Mouse (Mus musculus) heart, embryonic 16.5 days (tissue): ENCODE results near the gene Acsm3. TPM values are rescaled to one million over a fixed set of nuclear protein-coding genes. Genes with fewer than 3 reads are reported as not detected.
A peak's percentile ranks its signal among the peaks of the same experiment; 100 is the strongest.

Experiments
- ATAC-seq: fragments of 200-750 bp; cut with Nextera tagmentation; replicated peaks from 2 replicates; pipeline ENCODE4 v1.8.0; 2017; ENCODE audit warnings: moderate number of reproducible peaks; ENCODE audit not compliant: insufficient read depth, low FRiP score; ENCODE audit errors: extremely low read depth
- H3K27ac ChIP-seq: fragments of 300-500 bp; sonication (generic); 2 replicates; pipeline ENCODE4 v1.5.1; 2014; ENCODE audit warnings: mild to moderate bottlenecking, low read length, control low read depth, moderate library complexity
- H3K27me3 ChIP-seq: fragments of 300-500 bp; sonication (generic); 2 replicates; pipeline ENCODE4 v1.6.1; 2014; ENCODE audit warnings: low read length, mixed read lengths; ENCODE audit not compliant: control insufficient read depth, insufficient read depth
- H3K36me3 ChIP-seq: fragments of 300-500 bp; sonication (generic); 2 replicates; pipeline ENCODE4 v1.6.1; 2014; ENCODE audit not compliant: control insufficient read depth, insufficient read depth
- H3K4me1 ChIP-seq: fragments of 300-500 bp; sonication (generic); 2 replicates; pipeline ENCODE4 v1.6.1; 2014; ENCODE audit warnings: low read length, mixed read lengths; ENCODE audit not compliant: control insufficient read depth, insufficient read depth
- H3K4me2 ChIP-seq: fragments of 300-500 bp; sonication (generic); 2 replicates; pipeline ENCODE4 v1.6.1; 2014; ENCODE audit warnings: low read depth, mild to moderate bottlenecking, control low read depth, low read length
- H3K4me3 ChIP-seq: fragments of 300-500 bp; sonication (generic); 2 replicates; pipeline ENCODE4 v1.5.1; 2014; ENCODE audit warnings: mild to moderate bottlenecking, control low read depth, low read length
- H3K9ac ChIP-seq: fragments of 300-500 bp; sonication (generic); 2 replicates; pipeline ENCODE4 v1.6.1; 2014; ENCODE audit warnings: low read length, control low read depth
- H3K9me3 ChIP-seq: fragments of 300-500 bp; sonication (generic); replicated peaks from 2 replicates; pipeline ENCODE4 v1.6.1; 2016; ENCODE audit warnings: low read length; ENCODE audit not compliant: control insufficient read depth
- WGBS: fragments of 180-500 bp; shearing (Covaris S2); extraction: QIAGEN DNeasy Blood & Tissue Kit; methylation state at CpG from one replicate; pipeline ENCODE4 v1.1.7; 2014; 5-methylcytosine and 5-hydroxymethylcytosine counted together
- polyA plus RNA-seq: library from polyadenylated mRNA; unstranded; fragments of >200 nt; fragmentation: Nextera tagmentation; extraction: Ambion mirVana; gene quantifications from 2 replicates; pipeline ENCODE4 v1.2.1, GENCODE M21; 2015

Gene Acsm3
- polyA plus RNA-seq, 1 experiment from 2014 or later = 0.11 TPM

DNA sequence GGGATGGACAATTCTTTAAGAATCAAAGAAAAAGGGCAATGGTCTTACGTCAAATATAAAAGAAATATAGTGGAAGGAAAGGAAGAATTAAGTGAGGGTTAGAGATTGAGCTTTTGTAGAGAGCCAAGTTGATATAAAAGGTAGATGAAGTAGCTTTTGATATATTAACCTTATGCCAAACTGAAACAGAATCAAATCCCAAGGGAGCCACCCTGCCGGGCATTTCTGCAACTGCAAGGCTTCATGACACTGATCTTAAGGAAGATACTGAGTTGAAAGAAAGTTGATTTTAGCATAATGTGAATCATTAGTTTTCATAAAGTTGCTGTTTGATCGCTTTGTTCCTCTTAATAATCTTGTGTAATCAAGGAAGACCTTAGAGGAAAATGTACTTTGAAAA, 28.3 kb downstream of the Acsm3 start:
- WGBS = 85% methylated on average over 3 of the region's 3 CpGs
- no peak for ATAC-seq
- no peak overlapping the region for H3K4me2 ChIP-seq
- no peak overlapping the region for H3K9ac ChIP-seq
- H3K4me1 ChIP-seq = peaks cover 3% of the 10 kb centered on the region; the same call in 1 of the 2 replicates
- H3K4me3 ChIP-seq = no peak overlapping the region
- H3K9me3 ChIP-seq = no peaks in the 10 kb centered on the region
- H3K36me3 ChIP-seq = peaks cover 32% of the 10 kb centered on the region
- no peaks in the 10 kb centered on the region for H3K27me3 ChIP-seq
- H3K27ac ChIP-seq = no peak overlapping the region

- H3K27ac ChIP-seq = peak within 1 kb of the TSS; percentile 85
- H3K36me3 ChIP-seq = peaks cover 8% of the 10 kb centered on the region
- H3K4me1 ChIP-seq = peaks cover 9% of the 10 kb centered on the region
- under 1% methylated on average over 53 of the region's 53 CpGs for WGBS
- H3K9ac ChIP-seq = peak within 1 kb of the TSS; percentile 90
- H3K4me2 ChIP-seq = peak within 1 kb of the TSS; percentile 91
- H3K9me3 ChIP-seq = no peaks in the 10 kb centered on the region
- peak within 1 kb of the TSS; percentile 84 for H3K4me3 ChIP-seq
- H3K27me3 ChIP-seq = no peaks in the 10 kb centered on the region
- ATAC-seq = peak; percentile 98
Measured at GRCm38 (mm10) chr7:119793586-119794250, 33.0 kb downstream of the Acsm3 start, which contains the start of the genes Rexo5 and Eri2. Gene Rexo5 (plus strand): TSS chr7:119794006. Gene Eri2 (minus strand): TSS chr7:119794058.

GRCm38 (mm10) chr7:119794251-119794638, 33.5 kb downstream of the Acsm3 start:
- H3K4me3 ChIP-seq = peak overlapping the region; percentile 84
- no peaks in the 10 kb centered on the region for H3K9me3 ChIP-seq
- peak overlapping the region; percentile 91 for H3K4me2 ChIP-seq
- H3K36me3 ChIP-seq = peaks cover 5% of the 10 kb centered on the region
- no peaks in the 10 kb centered on the region for H3K27me3 ChIP-seq
- H3K27ac ChIP-seq = peak overlapping the region; percentile 85
- peak overlapping the region; percentile 90 for H3K9ac ChIP-seq
- 0% methylated on average over 20 of the region's 21 CpGs for WGBS
- H3K4me1 ChIP-seq = peaks cover 9% of the 10 kb centered on the region
- peak; percentile 46 for ATAC-seq

- no peaks in the 10 kb centered on the region for H3K27me3 ChIP-seq
- H3K4me1 ChIP-seq = peaks cover 9% of the 10 kb centered on the region
- H3K4me3 ChIP-seq = peak overlapping the region; percentile 34
- H3K9me3 ChIP-seq = no peaks in the 10 kb centered on the region
- H3K4me2 ChIP-seq = peak overlapping the region; percentile 56
- H3K36me3 ChIP-seq = no peaks in the 10 kb centered on the region
- no peak for ATAC-seq
- H3K27ac ChIP-seq = no peak overlapping the region
- no peak overlapping the region for H3K9ac ChIP-seq
Measured at GRCm38 (mm10) chr7:119795311-119795710, 34.6 kb downstream of the Acsm3 start.

GRCm38 (mm10) chr7:119800488-119800887, 39.8 kb downstream of the Acsm3 start:
- H3K4me2 ChIP-seq = no peak overlapping the region
- no peaks in the 10 kb centered on the region for H3K4me1 ChIP-seq
- no peaks in the 10 kb centered on the region for H3K27me3 ChIP-seq
- H3K9me3 ChIP-seq = no peaks in the 10 kb centered on the region
- 96% methylated on average over 3 of the region's 3 CpGs for WGBS
- no peak overlapping the region for H3K27ac ChIP-seq
- H3K36me3 ChIP-seq = no peaks in the 10 kb centered on the region
- no peak for ATAC-seq
- no peak overlapping the region for H3K4me3 ChIP-seq
- H3K9ac ChIP-seq = no peak overlapping the region

DNA sequence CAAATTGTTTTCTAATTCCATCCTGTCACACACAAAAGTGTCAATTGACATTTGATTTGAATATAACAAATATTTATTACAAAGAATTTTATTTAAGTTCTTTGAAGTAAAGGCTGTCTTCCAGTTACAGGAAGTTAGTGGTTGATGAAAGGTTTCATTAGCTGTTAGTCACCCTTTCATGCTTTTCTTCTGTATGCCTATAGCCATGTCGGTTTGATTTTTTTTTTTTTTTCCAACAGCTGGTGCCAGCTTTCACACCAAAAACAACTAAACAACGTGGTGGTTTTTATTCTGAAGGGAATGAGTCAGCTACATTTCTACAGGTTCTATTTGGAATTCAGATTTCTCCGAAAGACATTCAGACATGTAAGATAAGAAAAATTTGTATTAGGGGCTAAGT, 40.3 kb downstream of the Acsm3 start:
- 69% methylated on average over 3 of the region's 3 CpGs for WGBS

GRCm38 (mm10) chr7:119807396-119807795, 46.7 kb downstream of the Acsm3 start:
- 93% methylated on average over 5 of the region's 5 CpGs for WGBS
- no peak overlapping the region for H3K27ac ChIP-seq
- H3K36me3 ChIP-seq = peaks cover 2% of the 10 kb centered on the region; the same call in 1 of the 2 replicates
- H3K9me3 ChIP-seq = no peaks in the 10 kb centered on the region
- ATAC-seq = no peak
- H3K9ac ChIP-seq = no peak overlapping the region
- no peak overlapping the region for H3K4me2 ChIP-seq
- no peaks in the 10 kb centered on the region for H3K4me1 ChIP-seq
- H3K27me3 ChIP-seq = no peaks in the 10 kb centered on the region
- no peak overlapping the region for H3K4me3 ChIP-seq

More for the DNA sequence above, 40.3 kb downstream of the Acsm3 start:
- no peaks in the 10 kb centered on the region for H3K27me3 ChIP-seq
- H3K36me3 ChIP-seq = no peaks in the 10 kb centered on the region
- H3K27ac ChIP-seq = no peak overlapping the region
- H3K4me1 ChIP-seq = no peaks in the 10 kb centered on the region
- no peaks in the 10 kb centered on the region for H3K9me3 ChIP-seq
- no peak overlapping the region for H3K9ac ChIP-seq
- no peak overlapping the region for H3K4me3 ChIP-seq
- no peak overlapping the region for H3K4me2 ChIP-seq
- ATAC-seq = no peak

DNA sequence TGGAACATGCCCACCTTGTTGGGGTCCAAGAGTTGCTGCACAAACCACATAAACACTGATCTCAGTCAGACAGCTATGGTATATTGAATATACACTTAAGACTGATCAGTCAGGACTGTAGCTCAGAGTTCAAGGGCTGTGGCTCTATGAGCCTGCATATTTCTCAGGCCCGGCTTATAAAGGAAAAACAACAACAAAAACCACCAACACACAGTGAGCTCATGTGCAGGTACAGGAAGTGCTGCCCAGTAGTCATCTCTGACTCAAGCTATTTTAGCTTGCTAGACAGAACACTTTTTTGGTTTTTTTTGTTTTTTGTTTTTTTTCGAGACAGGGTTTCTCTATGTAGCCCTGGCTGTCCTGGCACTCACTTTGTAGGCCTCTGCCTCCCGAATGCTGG, 48.0 kb downstream of the Acsm3 start:
- 93% methylated on average over 3 of the region's 3 CpGs for WGBS
- Histone ChIP-seq H3K36me3 (peaks cover 2% of the 10 kb centered on the region; the same call in 1 of the 2 replicates), H3K9me3 (no peaks in the 10 kb centered on the region)

DNA sequence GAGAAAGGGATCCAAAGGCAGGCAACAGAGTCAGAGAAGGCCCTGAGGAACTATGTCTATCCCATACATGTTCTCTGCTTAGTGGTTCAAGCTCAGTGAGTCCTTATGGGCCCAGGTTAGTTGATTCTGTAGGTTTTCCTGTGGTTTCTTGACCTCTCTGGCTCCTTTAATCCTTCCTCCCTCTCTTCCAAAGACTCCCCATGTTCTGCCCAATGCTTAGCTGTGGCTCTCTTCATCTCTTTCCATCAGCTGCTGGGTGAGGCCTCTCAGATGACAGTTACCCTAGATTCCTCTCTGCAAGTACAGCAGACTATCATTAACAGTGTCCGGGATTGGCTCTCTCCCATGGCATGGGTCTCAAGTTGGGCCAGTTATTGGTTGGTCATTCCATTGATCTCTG, 74.6 kb downstream of the Acsm3 start:
- Histone ChIP-seq H3K4me1 (no peaks in the 10 kb centered on the region), H3K4me3 (no peak overlapping the region), H3K9me3 (no peaks in the 10 kb centered on the region), H3K36me3 (no peaks in the 10 kb centered on the region), H3K4me2 (no peak overlapping the region), H3K27ac (no peak overlapping the region), H3K9ac (no peak overlapping the region), H3K27me3 (no peaks in the 10 kb centered on the region)
- 87% methylated on average over 1 of the region's 1 CpGs for WGBS
- ATAC-seq = no peak

More for the DNA sequence above, 48.0 kb downstream of the Acsm3 start:
- Histone ChIP-seq H3K4me2 (no peak overlapping the region), H3K4me1 (no peaks in the 10 kb centered on the region), H3K27me3 (no peaks in the 10 kb centered on the region), H3K4me3 (no peak overlapping the region), H3K9ac (no peak overlapping the region), H3K27ac (no peak overlapping the region)
- ATAC-seq = no peak
